Mouse (Mus musculus): ENCODE data around the gene Spata19.

Spata19 gene

DNA sequence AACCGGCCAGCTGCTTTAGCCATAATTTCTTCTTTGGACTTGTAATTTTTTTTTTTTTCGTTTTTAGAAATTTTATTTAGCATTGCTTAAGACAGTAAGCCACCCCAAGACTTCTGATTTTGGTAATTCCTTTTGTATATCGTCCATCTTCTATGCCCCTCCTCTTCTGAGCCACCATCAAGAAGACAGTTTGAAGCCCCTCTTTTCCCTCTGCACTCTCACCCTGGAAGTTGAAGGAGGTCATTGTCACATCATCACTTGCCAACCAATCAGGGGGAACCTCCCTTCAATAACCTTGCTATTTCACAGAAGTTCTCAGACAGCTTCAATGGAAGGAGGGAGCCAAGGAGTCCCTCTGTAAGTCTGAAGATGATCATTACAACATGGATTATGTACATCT is at the start of gene Spata19:
Gene Spata19 (plus strand): TSS at position 301 of the 400 bp plus-strand sequence.
- DNase-seq (ENCODE audit: low spot score): no peak

- DNase-seq (ENCODE audit: low spot score): no peak
Observed at GRCm38 (mm10) chr9:27353082-27353481, 43.5 kb upstream of the Spata19 start.

DNA sequence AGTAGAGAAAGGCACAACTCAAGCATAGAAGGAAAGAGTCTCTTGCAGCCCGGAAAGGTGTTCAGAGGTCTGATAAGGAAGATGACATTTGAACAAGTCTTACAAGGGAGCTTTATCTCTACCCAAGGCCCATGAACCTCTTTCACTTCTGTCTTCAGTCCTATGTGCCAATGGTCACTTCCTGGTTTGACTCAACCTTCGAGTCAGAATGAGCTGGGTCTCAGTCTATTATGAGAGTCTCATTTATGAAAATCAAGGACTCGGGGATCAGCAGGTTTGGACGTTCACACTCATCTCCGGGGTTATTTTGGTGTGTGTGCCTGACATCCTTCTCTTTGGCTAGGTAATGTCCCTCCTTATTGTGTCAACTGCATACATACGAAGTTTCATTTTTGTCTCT is 38.7 kb upstream of the Spata19 start:
- DNase-seq (ENCODE audit: low spot score): no peak

GRCm38 (mm10) chr9:27367231-27367630 is 29.4 kb upstream of the Spata19 start:
- DNase-seq (ENCODE audit: low spot score): no peak

DNA sequence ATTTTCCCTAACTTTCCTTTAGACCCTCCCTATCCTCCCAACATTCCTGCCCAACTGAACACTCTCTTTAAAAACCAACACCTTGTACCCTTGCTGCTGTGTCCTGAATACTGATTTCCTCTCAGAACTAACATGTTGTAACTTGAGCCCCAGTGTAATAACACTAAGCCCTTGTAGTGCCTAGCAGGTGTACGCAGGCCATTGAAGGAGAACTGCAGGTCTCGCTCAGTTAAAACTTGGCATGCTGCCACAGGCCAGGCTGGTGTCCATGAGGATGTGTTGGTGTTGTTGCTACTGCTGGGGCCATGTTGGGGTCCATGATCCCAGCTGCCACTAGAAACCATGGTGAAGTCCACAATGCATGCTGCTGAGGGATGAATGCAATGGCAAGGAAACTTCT is 27.5 kb upstream of the Spata19 start:
- no peak for DNase-seq (ENCODE audit: low spot score)

GRCm38 (mm10) chr9:27375746-27376145 is 20.9 kb upstream of the Spata19 start:
- DNase-seq (ENCODE audit: low spot score): no peak

DNA sequence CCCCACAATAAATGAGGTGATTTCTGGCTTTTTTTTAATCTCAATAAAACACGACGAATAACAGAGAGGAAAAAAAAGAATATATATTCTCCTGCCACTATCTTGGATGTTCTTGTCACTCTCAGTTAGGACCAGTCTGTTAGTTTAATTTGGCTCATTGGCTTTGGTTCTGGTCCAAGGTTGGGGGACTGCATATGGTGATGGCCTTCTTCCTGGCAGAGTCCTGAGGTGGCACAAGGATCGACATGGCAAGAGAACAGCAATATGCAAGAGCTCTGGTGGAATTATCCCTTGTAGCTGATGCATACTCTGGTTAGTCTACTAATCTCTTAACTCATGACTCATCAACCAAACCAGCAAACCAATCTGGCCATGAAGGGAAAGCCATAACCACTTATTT is 9.6 kb upstream of the Spata19 start:
- DNase-seq (ENCODE audit: low spot score): no peak

DNA sequence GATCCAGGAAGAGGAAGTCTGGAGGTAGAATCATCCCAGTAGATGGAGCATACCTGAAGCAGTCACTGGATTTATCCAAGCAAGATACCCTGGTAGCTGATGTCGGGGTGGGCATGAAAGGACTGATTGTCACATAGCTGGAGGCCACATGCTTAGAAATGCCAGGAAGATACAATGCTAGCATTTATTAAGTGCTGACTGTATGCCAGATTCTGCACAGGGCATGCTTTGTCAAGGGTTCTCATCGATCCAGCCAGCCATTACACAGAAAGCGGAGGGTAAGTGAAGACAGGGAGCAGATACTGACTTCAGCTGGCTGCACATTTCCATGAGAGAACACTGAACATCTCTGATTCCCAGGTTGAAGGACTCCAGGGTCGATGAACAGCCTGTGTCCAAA is 4.6 kb downstream of the Spata19 start:
- DNase-seq (ENCODE audit: low spot score): no peak

DNA sequence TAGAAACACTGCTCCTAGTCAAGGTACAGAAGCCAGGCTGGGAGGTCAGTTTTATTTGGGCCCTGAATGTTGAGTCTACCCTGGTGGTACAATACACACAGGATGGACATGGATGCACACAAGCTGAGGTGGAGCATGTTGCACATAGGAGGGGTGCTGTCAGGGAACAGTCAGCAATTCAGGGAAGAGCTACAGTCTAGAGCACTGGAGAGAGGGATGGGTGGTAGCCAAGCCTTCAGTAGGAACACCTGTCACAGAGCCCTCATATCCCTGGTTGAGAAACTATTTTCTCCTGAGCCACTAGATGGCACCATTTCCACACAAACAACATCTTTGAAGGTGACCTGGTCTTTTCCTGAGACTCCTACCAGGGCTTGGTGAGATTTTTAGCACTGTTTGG is 13.1 kb downstream of the Spata19 start:
- DNase-seq (ENCODE audit: low spot score): no peak

DNA sequence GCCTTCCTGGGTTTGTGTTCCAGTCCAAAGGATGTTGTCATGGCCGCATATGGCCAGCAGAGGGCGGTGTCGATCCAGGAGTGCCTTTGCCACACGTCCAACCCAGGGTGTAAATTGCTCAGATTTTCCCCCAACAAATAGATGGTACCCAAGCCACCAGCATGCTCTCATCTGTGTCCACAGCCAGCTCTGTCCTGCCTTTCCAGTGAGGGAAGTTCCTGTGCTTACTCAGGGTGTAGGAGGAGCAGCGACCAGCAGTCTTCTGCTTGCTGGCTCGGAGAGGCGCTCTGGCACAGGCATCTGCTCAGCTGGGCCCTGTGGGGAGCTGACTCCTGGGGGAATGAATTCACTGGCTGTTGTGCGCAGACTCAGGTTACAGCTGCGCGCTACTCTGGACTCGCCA is 17.5 kb downstream of the Spata19 start:
- peak; percentile 25 for DNase-seq (ENCODE audit: low spot score)

DNA sequence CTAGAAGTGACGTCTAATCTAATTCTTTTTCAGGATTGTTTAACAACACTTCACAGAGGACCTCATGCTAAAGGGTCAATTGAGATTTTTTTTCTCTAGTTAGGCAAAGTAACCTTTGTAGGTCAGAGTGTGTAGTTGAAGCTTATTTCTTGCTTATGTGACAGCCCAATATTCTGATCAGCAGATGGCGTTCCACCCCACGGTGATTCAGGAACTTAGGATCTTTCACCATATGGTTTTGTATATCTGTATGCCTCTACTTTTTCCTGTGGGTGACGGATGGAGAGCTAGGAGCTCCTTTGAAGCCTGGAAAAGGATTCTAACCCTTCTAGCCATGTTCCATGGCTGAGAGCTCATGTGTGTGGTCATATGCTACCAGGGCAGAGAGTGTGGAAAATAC is 27.9 kb downstream of the Spata19 start:
- no peak for DNase-seq (ENCODE audit: low spot score)

- no peak for DNase-seq (ENCODE audit: low spot score)
Observed at GRCm38 (mm10) chr9:27428552-27428951, 32.0 kb downstream of the Spata19 start.

- no peak for DNase-seq (ENCODE audit: low spot score)
Observed at GRCm38 (mm10) chr9:27433301-27433700, 36.7 kb downstream of the Spata19 start.

- no peak for DNase-seq (ENCODE audit: low spot score)
Observed at GRCm38 (mm10) chr9:27435936-27436335, 39.3 kb downstream of the Spata19 start.

DNA sequence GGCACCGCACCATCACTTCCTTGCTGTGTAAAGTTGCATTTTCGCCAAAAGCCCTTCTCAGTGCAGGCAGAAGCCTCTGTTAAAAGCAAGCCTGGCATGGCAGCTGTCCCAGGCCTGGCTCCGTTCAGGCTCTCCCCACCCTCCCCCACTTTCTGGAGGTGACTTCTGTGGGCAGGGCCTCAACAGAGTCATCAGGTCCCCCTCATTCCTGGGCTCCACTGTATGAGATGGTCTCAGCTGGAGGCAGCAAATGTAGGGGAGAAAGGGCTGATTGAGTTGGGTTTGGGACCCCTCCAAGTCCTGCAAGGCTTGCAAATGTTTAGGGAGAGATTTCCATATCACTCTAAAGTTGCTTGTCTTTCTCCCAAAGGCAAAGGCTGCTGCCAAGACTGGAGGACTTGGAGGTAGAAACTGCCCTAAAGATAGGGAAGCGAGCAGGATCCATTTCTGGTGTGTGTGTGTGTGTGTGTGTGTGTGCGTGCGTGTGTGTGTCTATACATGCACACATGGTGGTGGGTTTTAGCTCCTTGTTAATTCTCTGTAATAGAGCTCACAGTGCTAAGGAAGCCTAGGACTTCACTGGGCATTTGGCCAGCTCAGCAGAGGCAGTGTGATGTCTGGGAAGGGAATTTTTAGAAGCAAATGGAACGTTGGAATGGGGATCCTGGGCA is 40.9 kb downstream of the Spata19 start:
- DNase-seq (ENCODE audit: low spot score): no peak

- DNase-seq (ENCODE audit: low spot score): no peak
Observed at GRCm38 (mm10) chr9:27449780-27450422, 53.3 kb downstream of the Spata19 start.

All from ovary, postnatal 10 days (tissue).